Mouse (Mus musculus): Measurements from ENCODE around the gene Scd4.
"Not testable (repeated sequence)": the region's sequence is repeated elsewhere in the genome, so short reads cannot be mapped to it uniquely, and the experiment has no call there.

Scd4 gene

GRCm38 (mm10) chr19:44301176-44301575 lies 31.7 kb upstream of the Scd4 start:
- no peak for DNase-seq (ENCODE audit: low spot score)

- DNase-seq (ENCODE audit: low spot score), result no peak
Measured at GRCm38 (mm10) chr19:44301671-44302305, 31.1 kb upstream of the Scd4 start.

DNA sequence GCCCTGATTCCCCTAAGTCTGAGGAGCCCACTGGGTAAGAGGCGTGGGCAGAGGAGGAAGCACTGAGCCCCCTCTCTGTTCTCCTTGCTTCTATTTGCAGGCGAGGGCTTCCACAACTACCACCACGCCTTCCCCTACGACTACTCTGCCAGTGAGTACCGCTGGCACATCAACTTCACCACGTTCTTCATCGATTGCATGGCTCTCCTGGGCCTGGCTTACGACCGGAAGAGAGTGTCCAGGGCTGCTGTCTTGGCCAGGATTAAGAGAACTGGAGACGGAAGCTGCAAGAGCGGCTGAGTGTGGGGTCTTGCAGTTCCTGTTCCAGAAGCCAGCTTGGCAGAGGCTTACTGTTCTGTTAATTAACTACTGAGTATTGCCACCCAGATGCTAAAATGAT lies 30.0 kb upstream of the Scd4 start:
- DNase-seq (ENCODE audit: low spot score), result no peak

DNA sequence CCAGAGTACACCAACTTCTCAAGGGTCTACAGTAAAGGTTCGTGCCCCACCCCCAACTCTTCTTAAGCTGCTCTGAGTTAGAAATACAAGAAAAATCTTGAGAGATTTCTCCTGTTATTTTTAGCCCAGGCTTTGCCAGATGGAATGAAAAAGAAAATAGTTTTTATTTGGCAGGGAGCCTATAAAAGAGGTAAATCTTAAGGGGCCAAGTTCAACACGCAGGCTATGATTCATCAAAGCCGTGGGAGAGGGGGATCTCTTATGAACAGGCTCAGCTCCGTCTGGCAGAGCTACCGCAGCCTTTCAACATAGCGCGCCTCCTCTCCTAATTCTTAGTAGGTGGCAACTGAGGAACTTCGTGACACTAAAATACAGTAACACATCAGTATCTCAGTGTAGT lies 29.4 kb upstream of the Scd4 start:
- no peak for DNase-seq (ENCODE audit: low spot score)

GRCm38 (mm10) chr19:44304419-44304818 lies 28.5 kb upstream of the Scd4 start:
- no peak for DNase-seq (ENCODE audit: low spot score)

- DNase-seq (ENCODE audit: low spot score), result no peak
Measured at GRCm38 (mm10) chr19:44304851-44305510, 27.9 kb upstream of the Scd4 start.

DNA sequence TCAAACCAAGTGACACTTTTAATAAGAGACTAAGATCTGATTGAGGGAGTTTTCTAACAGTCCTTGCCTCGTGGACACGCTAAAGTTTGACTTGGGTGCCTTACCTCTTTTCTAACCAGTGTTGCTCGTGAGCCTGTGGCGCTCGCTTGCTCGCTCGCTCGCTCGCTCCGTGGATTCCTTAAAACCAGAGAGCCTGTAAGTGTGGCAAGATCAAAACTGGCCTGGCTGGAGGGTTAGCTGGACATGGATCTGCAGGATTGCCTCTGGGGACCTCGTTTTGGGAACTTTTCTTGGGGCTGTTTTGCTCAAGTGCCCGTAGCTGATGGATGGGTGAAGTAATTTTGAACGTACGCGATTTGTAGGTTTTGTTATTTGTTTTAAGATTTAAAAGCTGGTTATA lies 27.2 kb upstream of the Scd4 start:
- DNase-seq (ENCODE audit: low spot score), result no peak

DNA sequence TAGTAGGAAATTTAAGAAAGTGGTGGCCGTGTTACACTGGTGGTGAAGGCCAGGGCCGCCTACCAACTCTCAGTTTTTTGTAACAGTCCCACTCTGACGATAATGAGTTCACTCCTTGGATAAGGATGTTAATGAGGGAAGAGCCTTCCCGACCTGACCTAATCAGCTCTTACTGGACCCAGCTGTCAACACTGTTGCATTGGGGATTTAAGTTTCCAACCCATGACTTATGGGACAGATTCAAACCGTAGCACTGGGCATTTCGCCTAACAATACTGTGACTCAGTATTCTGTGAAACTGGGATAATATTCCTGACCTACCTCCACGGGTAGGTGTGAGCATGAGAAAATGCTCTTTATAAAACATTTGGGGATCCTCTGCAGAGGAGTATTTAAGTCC lies 26.7 kb upstream of the Scd4 start:
- no peak for DNase-seq (ENCODE audit: low spot score)

- DNase-seq (ENCODE audit: low spot score), result no peak
Measured at GRCm38 (mm10) chr19:44307101-44307914, 25.6 kb upstream of the Scd4 start.

DNA sequence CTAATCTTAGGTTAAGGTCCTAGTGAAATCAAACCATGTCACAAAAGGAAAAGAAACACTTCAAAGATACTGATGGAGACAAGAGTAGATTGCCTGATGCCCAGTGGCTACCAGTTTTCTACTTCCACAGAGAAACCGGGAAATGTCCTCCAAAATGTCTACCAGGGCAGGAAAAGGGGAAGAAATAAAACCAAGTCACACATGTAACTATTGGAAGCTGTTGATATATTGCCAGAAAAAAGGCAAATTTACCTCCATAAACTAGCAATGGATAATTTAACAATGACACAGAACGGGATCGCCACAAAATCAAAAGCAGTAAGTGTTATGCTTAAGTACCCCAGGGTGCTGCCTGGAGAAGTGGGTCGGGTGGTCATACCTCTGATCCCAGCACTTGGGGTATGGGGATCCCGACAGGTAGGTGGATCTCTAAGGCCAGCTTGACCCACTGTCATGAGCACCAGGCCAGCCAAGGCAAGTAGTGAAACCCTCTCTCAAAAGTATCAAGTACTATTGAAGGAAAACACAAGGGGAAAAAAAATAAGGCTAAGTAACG lies 24.9 kb upstream of the Scd4 start:
- no peak for DNase-seq (ENCODE audit: low spot score)

DNA sequence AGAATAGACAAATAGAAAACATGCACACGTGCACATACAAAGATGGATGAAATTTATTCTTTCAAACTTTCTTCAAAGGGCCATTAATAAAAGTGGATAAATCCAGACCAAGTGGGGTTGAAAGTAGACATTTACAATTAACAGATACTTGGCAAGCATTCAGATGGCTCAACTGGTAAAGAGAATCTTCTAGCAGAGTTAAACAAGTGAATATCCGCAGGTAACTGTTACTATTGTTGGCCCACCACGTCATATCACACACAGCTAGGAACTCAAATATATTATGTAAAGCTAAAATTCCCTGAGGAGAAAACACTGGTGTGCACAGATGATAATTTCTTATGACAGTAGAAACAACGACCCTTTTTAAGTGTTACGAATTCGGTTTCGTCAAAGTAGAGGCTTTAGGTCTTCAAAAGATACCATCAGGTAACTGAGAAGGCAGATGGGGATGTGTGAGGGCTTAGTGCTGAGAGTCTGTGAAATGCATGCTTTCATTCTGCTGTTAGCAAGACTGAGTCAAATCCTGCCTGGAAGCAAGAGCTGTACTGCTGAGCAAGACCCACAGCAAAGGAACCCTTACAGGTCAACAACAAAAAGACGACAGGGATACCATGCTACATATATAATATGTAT lies 24.2 kb upstream of the Scd4 start:
- DNase-seq (ENCODE audit: low spot score), result no peak

DNA sequence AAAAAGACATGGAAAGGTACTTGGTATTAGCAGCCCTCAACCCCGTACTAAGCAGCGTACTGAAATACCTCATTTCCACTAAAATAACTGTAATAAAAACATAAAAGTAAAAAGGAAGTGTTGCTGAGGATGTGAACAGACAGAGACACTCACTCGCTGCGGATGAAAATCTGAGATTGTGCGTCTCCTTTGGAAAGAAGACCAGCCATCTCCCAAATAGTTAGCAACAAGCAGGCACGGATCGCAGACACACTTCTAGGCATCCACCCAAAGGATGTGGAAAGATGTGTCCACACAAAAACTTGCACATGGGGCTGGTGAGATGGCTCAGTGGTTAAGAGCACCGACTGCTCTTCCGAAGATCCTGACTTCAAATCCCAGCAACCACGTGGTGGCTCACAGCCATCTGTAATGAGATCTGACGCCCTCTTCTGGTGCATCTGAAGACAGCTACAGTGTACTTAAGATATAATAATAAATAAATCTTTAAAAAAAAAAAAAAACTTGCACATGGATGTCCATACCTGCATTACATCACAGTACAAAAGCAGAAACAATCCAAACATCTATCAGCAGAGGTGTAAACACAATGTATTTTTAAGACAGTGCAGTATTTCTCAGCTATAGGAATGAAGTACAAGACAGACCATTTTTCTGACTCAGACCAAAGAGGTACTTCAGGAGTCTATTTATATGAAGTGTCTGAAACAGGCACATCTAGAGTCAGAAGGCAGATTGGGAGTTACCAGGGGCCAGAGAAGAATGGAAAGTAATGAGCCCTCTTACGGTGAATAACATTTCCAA lies 23.3 kb upstream of the Scd4 start:
- DNase-seq (ENCODE audit: low spot score), result no peak

GRCm38 (mm10) chr19:44310155-44310575 lies 22.7 kb upstream of the Scd4 start:
- DNase-seq (ENCODE audit: low spot score), result not testable (repeated sequence)

DNA sequence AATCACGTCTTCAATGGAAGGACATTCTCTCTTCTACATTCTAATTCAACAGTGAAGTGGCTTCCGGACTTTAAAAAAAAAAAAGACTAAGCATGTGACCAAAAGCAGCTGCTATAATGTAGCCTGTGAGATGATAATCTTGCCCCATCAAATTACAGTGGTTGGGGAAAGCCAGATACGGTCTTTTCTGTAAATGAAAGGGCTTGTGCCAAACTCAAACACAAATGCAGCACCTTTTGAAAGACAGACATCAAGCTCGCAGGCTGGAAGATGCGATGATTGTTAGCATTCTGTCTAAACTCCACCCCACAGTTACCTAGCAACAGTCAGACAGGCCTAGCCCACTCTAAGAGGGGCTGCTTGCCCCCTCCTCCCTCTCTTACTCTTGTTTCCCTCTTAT lies 22.1 kb upstream of the Scd4 start:
- no peak for DNase-seq (ENCODE audit: low spot score)

- DNase-seq (ENCODE audit: low spot score), result no peak
Measured at GRCm38 (mm10) chr19:44311306-44312006, 21.4 kb upstream of the Scd4 start.

DNA sequence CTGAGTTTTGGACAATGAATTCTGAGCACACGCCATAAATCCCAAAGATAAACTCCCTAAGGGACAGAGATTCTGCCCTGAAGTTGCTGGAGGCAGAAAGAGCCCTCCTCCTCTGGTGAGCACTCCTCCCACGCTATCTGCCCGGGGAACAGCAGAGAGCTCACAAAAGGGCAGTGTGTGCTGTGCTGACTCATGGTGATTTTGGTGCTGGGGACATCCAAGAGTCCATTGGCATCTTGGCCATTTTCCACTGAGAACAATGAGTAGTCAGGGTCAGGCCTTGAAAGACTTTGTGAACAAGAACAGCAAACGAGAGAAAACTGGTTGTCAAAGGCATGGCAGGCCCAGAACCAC lies 20.9 kb upstream of the Scd4 start:
- DNase-seq (ENCODE audit: low spot score), result no peak

GRCm38 (mm10) chr19:44313066-44313465 lies 19.8 kb upstream of the Scd4 start:
- DNase-seq (ENCODE audit: low spot score), result no peak

DNA sequence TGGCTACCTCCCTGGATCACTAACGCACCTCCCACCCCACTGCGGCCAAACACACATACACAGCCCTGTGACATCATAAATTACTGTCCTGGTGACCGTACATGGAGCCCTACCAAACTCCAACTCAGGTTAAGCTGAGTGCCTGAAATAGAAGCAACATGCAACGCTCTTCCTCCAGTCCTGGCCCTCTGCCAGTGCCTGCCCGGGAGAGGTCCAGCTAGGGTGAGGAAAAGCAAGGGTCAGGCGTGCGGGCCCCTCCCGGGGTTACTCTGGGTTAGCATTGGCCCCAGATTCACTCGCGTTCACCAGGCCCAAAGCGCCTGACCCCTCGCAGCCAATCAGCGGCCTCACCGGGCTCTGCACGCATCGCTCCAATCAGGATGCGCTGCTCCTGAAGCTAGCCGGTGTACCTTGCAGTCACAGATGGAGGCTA lies 18.5 kb upstream of the Scd4 start:
- DNase-seq (ENCODE audit: low spot score), result peak; percentile 83

GRCm38 (mm10) chr19:44314871-44315414 lies 17.9 kb upstream of the Scd4 start:
- DNase-seq (ENCODE audit: low spot score), result peak; percentile 62

- DNase-seq (ENCODE audit: low spot score), result no peak
Measured at GRCm38 (mm10) chr19:44316752-44317315, 16.1 kb upstream of the Scd4 start.

Measured in ovary, postnatal 36 days (tissue).